10 mouse cellular contexts compared by ENCODE assay signal in genomic region chr3:30353878-30354727, GRCm38 (mm10).
A peak's percentile ranks its signal among the peaks of the same experiment; 100 is the strongest.
DNase-seq lines count a peak whose midpoint lies in the region; ATAC-seq and TF ChIP-seq lines count a peak whose summit lies in the region.
"Had no signal": no experiment of that assay in that cellular context is flagged by ENCODE, and none has a peak within 500 bp of the region (broad histone marks: within the 10 kb centered on the region; RNA-seq: fewer than 3 reads in every experiment).

No protein-coding gene starts in this region.

- 41% methylated on average over 6 of the region's 6 CpGs for WGBS in forebrain, postnatal 0 days
- 49% methylated on average over 6 of the region's 6 CpGs for WGBS in forebrain, embryonic 14.5 days
- WGBS in liver, postnatal 0 days (ENCODE audit: insufficient replicate concordance), result 16% methylated on average over 6 of the region's 6 CpGs

- peak; percentile 42; the same call in 1 of the 2 replicates for ATAC-seq in forebrain, postnatal 0 days
- ATAC-seq in forebrain, embryonic 14.5 days, result no peak
- ATAC-seq in liver, postnatal 0 days, result peak; percentile 49

- no peak for TF ChIP-seq CTCF in forebrain, postnatal 0 days (IDR thresholded peaks at IDR 0.05; ENCODE audit: low read depth)
- TF ChIP-seq CTCF in liver, postnatal 0 days (IDR thresholded peaks at IDR 0.05; ENCODE audit: low read depth), result no peak

- no peaks in the 10 kb centered on the region for H3K9me3 ChIP-seq in forebrain, postnatal 0 days (ENCODE audit: low read length)
- H3K9me3 ChIP-seq in forebrain, embryonic 14.5 days (replicated peaks; ENCODE audit: control insufficient read depth, low read length), result no peaks in the 10 kb centered on the region
- no peaks in the 10 kb centered on the region for H3K9me3 ChIP-seq in liver, postnatal 0 days (ENCODE audit: low read length)
- H3K9me3 ChIP-seq: midbrain, embryonic 10.5 days had no signal

- H3K27me3 ChIP-seq in forebrain, postnatal 0 days (ENCODE audit: insufficient read depth, low read length), result no peaks in the 10 kb centered on the region
- no peaks in the 10 kb centered on the region for H3K27me3 ChIP-seq in forebrain, embryonic 14.5 days (replicated peaks; ENCODE audit: control insufficient read depth, insufficient read depth, low read length)
- H3K27me3 ChIP-seq in liver, postnatal 0 days (ENCODE audit: insufficient read depth, low read length), result no peaks in the 10 kb centered on the region

- 0 out of 2 replicates have a peak, but pooled peaks have one; percentile 54 for TF ChIP-seq EP300 in liver, postnatal 0 days (IDR thresholded peaks at IDR 0.05; ENCODE audit: low read depth)

- no peaks in the 10 kb centered on the region for H3K36me3 ChIP-seq in forebrain, postnatal 0 days (ENCODE audit: insufficient read depth)
- H3K36me3 ChIP-seq in forebrain, embryonic 14.5 days (ENCODE audit: control insufficient read depth, insufficient read depth, low read length), result no peaks in the 10 kb centered on the region
- no peaks in the 10 kb centered on the region for H3K36me3 ChIP-seq in liver, postnatal 0 days (replicated peaks; ENCODE audit: insufficient read depth, low read length)
- H3K36me3 ChIP-seq: midbrain, embryonic 10.5 days had no signal

- intact Hi-C loops in heart, postnatal 10 days (cut with DNase I), result no loop called here

- H3K9ac ChIP-seq in forebrain, postnatal 0 days, result no peak overlapping the region
- H3K9ac ChIP-seq in forebrain, embryonic 14.5 days (ENCODE audit: low read length), result no peak overlapping the region
- H3K9ac ChIP-seq in liver, postnatal 0 days (replicated peaks), result no peak overlapping the region

- H3K4me2 ChIP-seq in forebrain, postnatal 0 days (ENCODE audit: low read depth), result no peak overlapping the region
- no peak overlapping the region for H3K4me2 ChIP-seq in forebrain, embryonic 14.5 days (ENCODE audit: low read length)
- no peak overlapping the region for H3K4me2 ChIP-seq in liver, postnatal 0 days (ENCODE audit: low read depth, low read length)

- no peak for DNase-seq in forebrain, postnatal 0 days
- DNase-seq in forebrain, embryonic 14.5 days (ENCODE audit: low spot score), result no peak
- peak; percentile 38 for DNase-seq in ZHBTc4 (ENCODE audit: low read depth, low spot score)
- DNase-seq in heart, postnatal 10 days, result peak; percentile 16 to 23
- no peak for DNase-seq in liver, postnatal 0 days
- no peak for DNase-seq in T-cell, adult 2 months (ENCODE audit: low spot score)
- no peak for DNase-seq in right cerebral cortex, postnatal 10 days (ENCODE audit: low spot score in 2 of 2)
- DNase-seq in B cell, adult 2 months, result no peak
- DNase-seq: thymus, adult 2 months had no signal

- H3K4me3 ChIP-seq in forebrain, postnatal 0 days (ENCODE audit: low read depth, low read length), result no peak overlapping the region
- no peak overlapping the region for H3K4me3 ChIP-seq in forebrain, embryonic 14.5 days (ENCODE audit: low read depth, low read length)
- no peak overlapping the region for H3K4me3 ChIP-seq in liver, postnatal 0 days (ENCODE audit: low read depth, low read length)
- H3K4me3 ChIP-seq: midbrain, embryonic 10.5 days had no signal

- H3K27ac ChIP-seq in forebrain, postnatal 0 days (ENCODE audit: low read depth, low read length), result no peak overlapping the region
- no peak overlapping the region for H3K27ac ChIP-seq in forebrain, embryonic 14.5 days (ENCODE audit: low read depth, low read length)
- no peak overlapping the region for H3K27ac ChIP-seq in liver, postnatal 0 days (ENCODE audit: low read depth)
- H3K27ac ChIP-seq: midbrain, embryonic 10.5 days had no signal

- no peaks in the 10 kb centered on the region for H3K4me1 ChIP-seq in forebrain, postnatal 0 days (ENCODE audit: insufficient read depth)
- H3K4me1 ChIP-seq in forebrain, embryonic 14.5 days (ENCODE audit: control insufficient read depth, insufficient read depth, low read length), result no peaks in the 10 kb centered on the region
- no peaks in the 10 kb centered on the region for H3K4me1 ChIP-seq in liver, postnatal 0 days (ENCODE audit: insufficient read depth)

Comparison
In these comparisons a context has a peak if more than half of its experiments do, and no peak if none do; other contexts are left out.
1. DNase-seq: peak in ZHBTc4 (single experiment) and heart, postnatal 10 days (2 of 2); none in forebrain, postnatal 0 days (single experiment), forebrain, embryonic 14.5 days (single experiment), liver, postnatal 0 days (single experiment), T-cell, adult 2 months (single experiment), right cerebral cortex, postnatal 10 days (0 of 2) and B cell, adult 2 months (0 of 2).